Mouse (Mus musculus) C2C12 (cell line): ENCODE results near the gene Reep6. TPM values are rescaled to one million over a fixed set of nuclear protein-coding genes. Genes with fewer than 3 reads are reported as not detected.

Experiments
- H3K27me3 ChIP-seq: one replicate; pipeline ENCODE4 v1.6.1; 2011; ENCODE audit not compliant: control insufficient read depth, insufficient read depth, insufficient read length
- H3K36me3 ChIP-seq: one replicate; pipeline ENCODE4 v1.6.1; 2011; ENCODE audit not compliant: control insufficient read depth, insufficient read depth
- H3K4me3 ChIP-seq: one replicate; pipeline ENCODE4 v1.5.1; 2011; ENCODE audit warnings: mild to moderate bottlenecking, control low read depth; ENCODE audit not compliant: poor library complexity, insufficient read depth, severe bottlenecking
- H3K79me2 ChIP-seq: one replicate; pipeline ENCODE4 v1.6.1; 2011; ENCODE audit not compliant: control insufficient read depth, insufficient read depth
- H3K79me3 ChIP-seq: one replicate; pipeline ENCODE4 v1.6.1; 2011; ENCODE audit warnings: low read depth, control low read depth
- H3ac ChIP-seq: one replicate; pipeline ENCODE3; 2011; ENCODE audit warnings: low read depth; ENCODE audit not compliant: control insufficient read depth, insufficient read length
- CEBPB ChIP-seq: IDR thresholded peaks from one replicate; pipeline ENCODE4 v1.6.1; 2011; ENCODE audit warnings: low read depth, mild to moderate bottlenecking, control low read depth, moderate library complexity
- CTCF ChIP-seq: IDR thresholded peaks from one replicate; pipeline ENCODE4 v1.5.1; 2011; ENCODE audit not compliant: control insufficient read depth, insufficient read depth, insufficient read length
- FOSL1 ChIP-seq: IDR thresholded peaks from one replicate; pipeline ENCODE4 v1.8.0; 2011; ENCODE audit warnings: mild to moderate bottlenecking, low read length; ENCODE audit not compliant: poor library complexity, insufficient read depth, severe bottlenecking
- MAX ChIP-seq: IDR thresholded peaks from one replicate; pipeline ENCODE4 v1.6.1; 2011; ENCODE audit warnings: mild to moderate bottlenecking, control low read depth
- MYOD1 ChIP-seq: IDR thresholded peaks from one replicate; pipeline ENCODE4 v1.6.1; 2011; ENCODE audit warnings: low read depth; ENCODE audit not compliant: control insufficient read depth, insufficient read length
- MYOG ChIP-seq: IDR thresholded peaks from one replicate; pipeline ENCODE4 v1.6.1; 2011; ENCODE audit not compliant: control insufficient read depth, insufficient read length; ENCODE audit errors: extremely low read depth
- USF1 ChIP-seq: IDR thresholded peaks from one replicate; pipeline ENCODE4 v1.6.1; 2011; ENCODE audit warnings: low read depth, mild to moderate bottlenecking, control low read depth, moderate library complexity
- polyA plus RNA-seq: library from polyadenylated mRNA; unstranded; fragments of >200 nt; fragmentation: generic; extraction: Trizol; gene quantifications from one replicate; pipeline ENCODE4 v1.2.1, GENCODE M21; 2012; ENCODE audit warnings: missing spikeins

Gene Reep6
- polyA plus RNA-seq, 1 experiment: 5.9 TPM

- H3K4me3 ChIP-seq: no peak overlapping the region
- no peak for TF ChIP-seq FOSL1
- TF ChIP-seq MYOG: no peak
- TF ChIP-seq MAX: no peak
- no peak for TF ChIP-seq CEBPB
- no peak for TF ChIP-seq USF1
- TF ChIP-seq MYOD1: no peak
- TF ChIP-seq CTCF: no peak
- H3K79me3 ChIP-seq: no peaks in the 10 kb centered on the region
- no peak overlapping the region for H3ac ChIP-seq
- peaks cover 68% of the 10 kb centered on the region for H3K36me3 ChIP-seq
- no peaks in the 10 kb centered on the region for H3K79me2 ChIP-seq
- no peaks in the 10 kb centered on the region for H3K27me3 ChIP-seq
These were observed 44.3 kb upstream of the Reep6 start for GRCm38 (mm10) chr10:80285222-80286070.

- Histone ChIP-seq H3K79me3 (peaks cover 7% of the 10 kb centered on the region), H3K27me3 (no peaks in the 10 kb centered on the region), H3K36me3 (peaks cover 59% of the 10 kb centered on the region), H3ac (no peak overlapping the region), H3K4me3 (no peak overlapping the region), H3K79me2 (peaks cover 9% of the 10 kb centered on the region)
- TF ChIP-seq CEBPB (no peak), MYOD1 (no peak), MYOG (no peak), CTCF (no peak), MAX (no peak), FOSL1 (no peak)
These were observed 41.7 kb upstream of the Reep6 start for GRCm38 (mm10) chr10:80288097-80288496.

GRCm38 (mm10) chr10:80288657-80289056 is 41.1 kb upstream of the Reep6 start:
- peaks cover 13% of the 10 kb centered on the region for H3K79me3 ChIP-seq
- H3ac ChIP-seq: no peak overlapping the region
- no peak for TF ChIP-seq MAX
- no peak for TF ChIP-seq MYOD1
- TF ChIP-seq FOSL1: no peak
- TF ChIP-seq CTCF: no peak
- TF ChIP-seq MYOG: no peak
- TF ChIP-seq CEBPB: no peak
- no peak for TF ChIP-seq USF1
- H3K79me2 ChIP-seq: peaks cover 15% of the 10 kb centered on the region
- no peaks in the 10 kb centered on the region for H3K27me3 ChIP-seq
- peaks cover 59% of the 10 kb centered on the region for H3K36me3 ChIP-seq
- no peak overlapping the region for H3K4me3 ChIP-seq

DNA sequence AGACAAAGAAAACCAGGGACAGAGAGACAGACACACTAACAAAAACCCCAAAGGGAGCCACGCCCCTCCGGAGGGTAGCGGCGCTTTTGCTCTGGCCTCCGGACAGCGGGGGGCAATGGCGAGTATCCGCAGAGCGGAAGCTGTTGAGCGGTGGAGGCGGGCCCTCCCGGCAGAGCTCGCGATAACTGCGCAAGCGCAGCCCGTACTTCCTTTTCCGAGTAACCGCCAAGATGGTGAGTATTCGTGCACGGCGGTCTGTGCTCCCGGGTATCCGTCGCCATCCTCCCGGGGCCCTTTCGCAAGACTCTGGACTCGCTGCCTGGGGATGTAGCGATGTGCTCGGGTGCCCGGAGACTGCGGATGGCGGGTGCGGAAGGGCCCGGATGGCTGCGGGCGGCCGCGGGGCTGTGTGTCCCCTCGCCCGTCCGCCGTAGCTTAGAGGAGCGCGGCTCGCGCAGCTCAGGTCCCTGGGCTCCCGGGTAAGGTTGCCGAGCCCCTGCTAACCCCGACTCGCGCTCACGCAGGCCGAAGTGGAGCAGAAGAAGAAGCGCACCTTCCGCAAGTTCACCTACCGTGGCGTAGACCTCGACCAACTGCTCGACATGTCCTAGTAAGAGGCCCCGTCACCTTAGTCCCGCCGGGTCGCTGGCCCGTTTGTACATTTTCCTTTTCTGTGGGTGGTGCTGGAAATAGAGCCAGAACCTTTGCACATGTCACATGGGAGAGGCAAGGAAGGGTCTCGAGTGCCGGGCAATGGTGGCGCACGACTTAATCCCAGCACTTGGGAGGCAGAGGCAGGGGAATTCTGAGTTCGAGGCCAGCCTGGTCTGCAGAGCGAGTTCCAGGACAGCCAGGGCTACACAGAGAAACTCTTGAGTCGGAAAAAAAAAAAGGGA is 37.3 kb upstream of the Reep6 start, which contains the start of gene Rps15:
Rps15 (plus strand) TSS at position 203 of the 896 bp plus-strand sequence.
- Histone ChIP-seq H3K27me3 (peaks cover under 1% of the 10 kb centered on the region), H3ac (peak within 1 kb of the TSS; percentile 74), H3K79me2 (peaks cover 31% of the 10 kb centered on the region), H3K36me3 (peaks cover 41% of the 10 kb centered on the region), H3K4me3 (peak within 1 kb of the TSS; percentile 97), H3K79me3 (peaks cover 17% of the 10 kb centered on the region)
- TF ChIP-seq MAX (peak; percentile 59), USF1 (no peak), CEBPB (peak; percentile 35), CTCF (peak; percentile 82)

DNA sequence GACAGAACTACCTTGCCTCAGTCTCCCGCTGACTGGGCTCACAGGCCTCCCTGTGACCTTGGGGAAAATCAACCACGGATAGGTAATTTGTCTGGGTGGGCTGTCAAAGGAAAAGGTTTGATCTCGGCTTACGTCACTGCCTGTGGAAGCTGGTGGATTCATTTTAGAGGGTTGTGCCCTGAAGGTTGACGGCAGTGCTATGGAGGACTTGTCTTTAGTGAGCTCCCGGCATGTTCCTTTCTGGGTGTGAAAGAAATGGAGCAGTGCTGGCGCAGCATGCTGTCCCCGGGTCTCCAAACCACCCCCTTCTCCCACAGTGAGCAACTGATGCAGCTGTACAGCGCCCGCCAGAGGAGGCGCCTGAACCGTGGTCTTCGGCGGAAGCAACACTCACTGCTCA is 36.4 kb upstream of the Reep6 start:
- Histone ChIP-seq H3K4me3 (peak overlapping the region; percentile 97), H3K79me3 (peaks cover 17% of the 10 kb centered on the region)
- TF ChIP-seq MAX (no peak), MYOD1 (no peak), FOSL1 (no peak), CEBPB (no peak), CTCF (no peak), USF1 (no peak), MYOG (no peak)

GRCm38 (mm10) chr10:80294311-80294710 is 35.4 kb upstream of the Reep6 start:
- H3ac ChIP-seq: peak overlapping the region; percentile 85
- peaks cover 17% of the 10 kb centered on the region for H3K79me3 ChIP-seq
- TF ChIP-seq USF1 (no peak), MAX (no peak), CTCF (no peak), FOSL1 (no peak), MYOG (no peak), MYOD1 (no peak), CEBPB (no peak)
- H3K27me3 ChIP-seq: peaks cover 17% of the 10 kb centered on the region
- H3K36me3 ChIP-seq: peaks cover 29% of the 10 kb centered on the region
- peaks cover 31% of the 10 kb centered on the region for H3K79me2 ChIP-seq
- peak overlapping the region; percentile 97 for H3K4me3 ChIP-seq

More for the DNA sequence above, 36.4 kb upstream of the Reep6 start:
- Histone ChIP-seq H3K79me2 (peaks cover 31% of the 10 kb centered on the region), H3K36me3 (peaks cover 33% of the 10 kb centered on the region), H3K27me3 (peaks cover 7% of the 10 kb centered on the region), H3ac (peak overlapping the region; percentile 74)
